Mouse (Mus musculus): Measurements from ENCODE around the gene Smim9.

GRCm38 (mm10) chrX:75102293-75102692 is 61.3 kb downstream of the Smim9 start:
- TF ChIP-seq CTCF (IDR thresholded peaks at IDR 0.05; ENCODE audit: low read depth, low read length) = no peak
- TF ChIP-seq POLR2A (IDR thresholded peaks at IDR 0.05; ENCODE audit: insufficient read depth, low read length) = no peak

Measured in ES-Bruce4 (cell line).